Mouse (Mus musculus) kidney, adult 11 months (tissue): ENCODE measurements at regions not wholly inside any gene's neighbourhood (a gene's known extent, or its start where the extent isn't known, plus 50 kb on each side); places are given as distances from the start of the nearest gene placed in this dataset.

Experiments
- DNase-seq: peaks from one replicate; pipeline ENCODE4 v3.0.0; 2022

- no peak for DNase-seq
Measured at GRCm38 (mm10) chr9:49935555-49936376, 137.0 kb upstream of the Ncam1 start.

- no peak for DNase-seq
Measured at GRCm38 (mm10) chr9:49928041-49928656, 129.4 kb upstream of the Ncam1 start.

GRCm38 (mm10) chr9:49927281-49927680 is 128.6 kb upstream of the Ncam1 start:
- no peak for DNase-seq

GRCm38 (mm10) chr9:49925796-49926195 is 127.1 kb upstream of the Ncam1 start:
- no peak for DNase-seq

- DNase-seq, result peak; percentile 76
Measured at GRCm38 (mm10) chr9:49923981-49924501, 125.3 kb upstream of the Ncam1 start.

GRCm38 (mm10) chr9:49922770-49923169 is 124.0 kb upstream of the Ncam1 start:
- no peak for DNase-seq

- peak; percentile 7 for DNase-seq
Measured at GRCm38 (mm10) chr9:49922162-49922561, 123.4 kb upstream of the Ncam1 start.

- no peak for DNase-seq
Measured at GRCm38 (mm10) chr9:49921306-49921705, 122.6 kb upstream of the Ncam1 start.

GRCm38 (mm10) chr9:49915046-49915719 is 116.5 kb upstream of the Ncam1 start:
- no peak for DNase-seq

GRCm38 (mm10) chr9:49913677-49914076 is 115.0 kb upstream of the Ncam1 start:
- DNase-seq, result no peak

- DNase-seq, result no peak
Measured at GRCm38 (mm10) chr9:49912306-49912705, 113.6 kb upstream of the Ncam1 start.

GRCm38 (mm10) chr9:49906306-49906705 is 107.6 kb upstream of the Ncam1 start:
- no peak for DNase-seq

- no peak for DNase-seq
Measured at GRCm38 (mm10) chr9:49905703-49906102, 107.0 kb upstream of the Ncam1 start.

GRCm38 (mm10) chr9:49898947-49899346 is 100.2 kb upstream of the Ncam1 start:
- DNase-seq, result no peak

- no peak for DNase-seq
Measured at GRCm38 (mm10) chr9:49884516-49885343, 86.0 kb upstream of the Ncam1 start.

GRCm38 (mm10) chr9:49879361-49880128 is 80.8 kb upstream of the Ncam1 start:
- no peak for DNase-seq

- no peak for DNase-seq
Measured at GRCm38 (mm10) chr9:49874881-49875280, 76.2 kb upstream of the Ncam1 start.

GRCm38 (mm10) chr9:49873550-49873949 is 74.8 kb upstream of the Ncam1 start:
- DNase-seq, result no peak

- DNase-seq, result no peak
Measured at GRCm38 (mm10) chr9:49851522-49851921, 52.8 kb upstream of the Ncam1 start.

GRCm38 (mm10) chr9:49849442-49849841 is 50.7 kb upstream of the Ncam1 start:
- DNase-seq, result no peak

- no peak for DNase-seq
Measured at GRCm38 (mm10) chr9:49848943-49849342, 50.2 kb upstream of the Ncam1 start.
